Mouse (Mus musculus): Measurements from ENCODE around the gene Gapvd1.

- TF ChIP-seq POLR2AphosphoS2 (IDR thresholded peaks at IDR 0.05; ENCODE audit: insufficient read length, low read depth) (peak; percentile 57), TCF12 (IDR thresholded peaks at IDR 0.05; ENCODE audit: insufficient read depth, poor library complexity, severe bottlenecking) (no peak), POLR2A (IDR thresholded peaks at IDR 0.05; ENCODE audit: insufficient read length, low read depth) (peak; percentile 35), USF1 (IDR thresholded peaks at IDR 0.05; ENCODE audit: low read depth) (no peak), SRF (IDR thresholded peaks at IDR 0.05; ENCODE audit: control insufficient read depth, insufficient read length, low read depth) (no peak), TCF3 (IDR thresholded peaks at IDR 0.05; ENCODE audit: insufficient read length, low read depth) (no peak), MAX (IDR thresholded peaks at IDR 0.05; ENCODE audit: low read depth) (no peak), CEBPB (IDR thresholded peaks at IDR 0.05; ENCODE audit: insufficient read depth, poor library complexity, severe bottlenecking) (peak; percentile 98), E2F4 (IDR thresholded peaks at IDR 0.05; ENCODE audit: insufficient read depth) (no peak), MYOG (IDR thresholded peaks at IDR 0.05; ENCODE audit: control insufficient read depth in 1 of 3, insufficient read depth in 1 of 3, insufficient read length in 2 of 3, low read depth in 2 of 3) (no peak), MYOD1 (IDR thresholded peaks at IDR 0.05; ENCODE audit: control insufficient read depth in 1 of 3, insufficient read length in 2 of 3, low read depth in 2 of 3) (no peak)
Measured at GRCm38 (mm10) chr2:34770049-34770448, 15.0 kb upstream of the Gapvd1 start.

All from myocyte (in vitro differentiated cells).